Mouse (Mus musculus) mesoderm, embryonic 11.5 days (tissue): ENCODE measurements around the gene Spink4.

Experiments used
- DNase-seq: peaks from one replicate; pipeline ENCODE4 v3.0.0-alpha.2; 2012; ENCODE audit warnings: low read depth, low spot score

The Spink4 gene

DNA sequence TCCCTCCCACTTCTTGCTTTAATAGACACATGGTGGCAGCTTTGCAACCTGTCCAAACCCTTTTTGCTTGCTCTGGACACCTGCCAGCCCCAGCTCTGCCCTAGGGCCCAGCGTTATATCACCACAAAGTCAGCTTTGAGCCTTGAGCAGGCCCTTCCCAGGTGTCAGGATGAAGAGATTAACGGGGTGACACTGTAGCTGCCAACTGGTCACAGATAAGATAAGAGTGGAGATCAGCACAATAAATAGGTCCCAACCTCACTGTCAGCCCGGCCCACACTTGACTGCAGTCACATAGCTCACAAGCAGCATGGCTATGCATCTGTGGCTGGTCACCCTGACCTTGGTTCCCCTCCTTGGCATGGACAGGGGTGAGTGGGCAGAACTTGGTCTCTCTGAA, at the start of gene Spink4:
Gene Spink4 (plus strand): TSS at position 268 of the 400 bp plus-strand sequence.
- no peak for DNase-seq

DNA sequence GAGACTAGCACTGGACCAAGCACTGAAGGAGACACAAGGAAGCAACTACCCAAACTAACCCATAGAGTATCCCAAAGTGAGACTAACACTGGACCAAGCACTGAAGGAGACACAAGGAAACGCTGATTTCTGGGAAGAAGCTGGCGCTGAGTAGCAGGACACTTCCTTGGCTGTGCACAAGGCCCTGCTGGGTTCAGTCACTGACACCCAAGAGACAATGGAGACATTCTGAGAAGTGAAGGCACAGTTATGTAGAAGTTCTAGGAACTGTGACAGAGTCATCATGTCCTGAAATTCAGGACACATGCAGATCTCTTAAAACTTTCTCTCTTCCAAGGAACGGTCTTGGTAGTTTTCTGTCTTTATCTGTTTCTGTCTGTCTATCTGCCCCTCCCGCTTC, 49.6 kb upstream of the Spink4 start:
- DNase-seq: no peak

DNA sequence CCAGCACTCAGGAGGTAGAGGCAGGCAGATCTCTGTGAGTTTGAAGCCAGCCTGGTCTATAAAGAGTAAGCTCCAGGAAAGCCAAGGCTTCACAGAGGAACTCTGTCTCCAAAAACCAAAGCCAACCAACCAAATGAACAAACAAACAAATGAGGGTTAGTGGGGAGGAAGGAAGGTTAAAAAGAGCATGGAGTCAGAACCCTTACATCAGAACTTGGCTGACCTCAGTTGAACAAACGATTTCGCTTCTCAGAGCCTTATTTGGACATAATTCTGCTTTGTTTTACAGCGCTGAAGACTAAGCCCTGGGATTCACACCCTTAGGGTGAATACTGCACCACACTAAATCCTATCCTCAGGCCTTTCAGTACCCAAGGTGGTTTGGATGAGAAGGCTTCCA, 47.7 kb upstream of the Spink4 start:
- DNase-seq: no peak

DNA sequence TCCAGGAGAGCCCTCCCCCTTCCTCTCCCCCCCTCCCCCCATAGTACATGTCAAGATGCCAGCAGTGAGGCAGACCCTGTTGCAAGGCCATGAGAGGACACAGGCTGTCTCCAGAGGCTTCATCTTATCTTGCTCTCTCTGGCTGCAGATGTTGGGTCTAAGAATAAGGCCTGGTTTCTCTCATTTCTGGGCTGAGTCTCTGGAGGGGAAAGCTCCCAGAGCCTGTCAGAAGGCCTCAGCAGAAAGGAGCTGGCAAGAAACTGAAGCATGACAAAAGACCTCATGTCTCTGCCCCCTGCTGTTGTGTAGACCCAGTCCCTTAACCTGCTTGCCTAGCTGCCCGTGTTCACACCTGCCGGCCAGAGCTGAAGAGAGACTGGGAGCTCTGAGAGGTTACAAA, 46.5 kb upstream of the Spink4 start:
- DNase-seq: no peak

DNA sequence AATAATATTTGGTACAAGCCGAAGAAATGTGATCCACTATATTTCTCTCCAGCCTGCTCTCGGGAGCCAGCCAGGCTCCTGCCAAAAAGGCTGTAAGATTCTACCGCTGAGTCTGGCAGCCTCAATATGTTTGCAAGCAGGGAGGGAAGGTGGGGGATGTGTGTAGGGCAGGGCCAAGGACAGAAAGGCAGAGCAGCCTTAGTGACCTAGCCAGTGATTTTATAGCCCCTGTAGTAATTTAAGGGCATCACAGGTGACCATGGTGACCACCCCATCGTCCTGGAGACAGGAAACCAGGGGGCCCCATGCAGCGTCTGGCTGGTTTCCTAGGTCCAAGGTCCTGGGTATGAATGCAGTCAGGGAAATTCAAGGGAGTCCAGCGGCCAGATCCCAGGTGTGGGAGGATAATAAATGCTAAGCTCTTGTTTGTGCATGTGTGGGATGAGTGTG, 45.7 kb upstream of the Spink4 start:
- DNase-seq: no peak

DNA sequence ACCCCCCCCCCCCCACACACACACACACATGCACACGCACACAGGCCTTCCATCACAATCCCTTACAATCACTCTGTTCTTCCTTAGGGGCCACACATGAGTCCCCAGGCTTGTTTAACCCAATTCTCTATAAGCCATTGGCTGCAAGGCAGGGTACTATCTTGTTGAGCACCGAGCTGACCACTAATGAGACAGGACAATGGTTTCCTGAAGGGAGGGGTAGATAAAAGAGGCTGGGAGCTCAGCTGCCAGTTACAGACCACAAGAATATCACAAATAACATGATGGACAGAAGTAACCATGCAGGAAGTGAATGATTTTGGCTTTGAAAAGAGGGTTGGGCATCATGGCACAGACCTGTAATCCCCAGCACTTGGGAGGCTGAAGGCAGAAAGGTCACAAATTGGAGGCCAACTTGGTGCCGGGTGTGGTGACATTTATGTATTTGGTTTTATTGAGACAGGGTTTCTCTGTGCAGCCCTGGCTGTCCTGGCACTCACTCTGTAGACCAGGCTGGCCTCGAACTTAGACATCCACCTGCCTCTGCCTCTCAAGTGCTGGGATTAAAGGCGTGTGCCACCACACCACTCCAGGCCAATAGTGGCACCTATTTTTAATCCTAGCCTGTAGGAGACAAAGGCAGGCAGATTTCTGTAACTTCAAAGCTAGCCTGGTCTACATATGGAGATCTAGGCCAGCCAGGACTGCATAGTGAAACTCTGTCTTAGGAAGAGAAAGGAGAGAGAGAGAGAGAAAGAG, 44.9 kb upstream of the Spink4 start:
- no peak for DNase-seq

DNA sequence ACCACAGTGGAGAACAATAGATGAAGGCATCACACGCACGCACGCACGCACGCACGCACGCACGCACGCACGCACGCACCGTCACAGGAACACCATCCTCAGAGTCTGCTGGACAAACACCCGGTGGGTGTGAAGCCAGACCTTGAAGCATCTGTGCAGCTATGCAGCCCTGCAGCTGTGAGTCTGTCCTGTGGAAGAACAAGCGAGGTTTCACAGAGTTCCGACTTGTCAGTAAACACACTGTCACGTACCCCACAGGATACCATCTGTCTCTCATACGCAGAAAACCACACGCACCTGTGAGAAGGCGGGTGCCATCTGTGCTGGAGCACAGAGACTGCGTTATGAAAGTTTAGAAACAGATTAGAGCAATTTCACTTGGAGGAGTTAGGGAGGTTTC, 44.0 kb upstream of the Spink4 start:
- DNase-seq: no peak

DNA sequence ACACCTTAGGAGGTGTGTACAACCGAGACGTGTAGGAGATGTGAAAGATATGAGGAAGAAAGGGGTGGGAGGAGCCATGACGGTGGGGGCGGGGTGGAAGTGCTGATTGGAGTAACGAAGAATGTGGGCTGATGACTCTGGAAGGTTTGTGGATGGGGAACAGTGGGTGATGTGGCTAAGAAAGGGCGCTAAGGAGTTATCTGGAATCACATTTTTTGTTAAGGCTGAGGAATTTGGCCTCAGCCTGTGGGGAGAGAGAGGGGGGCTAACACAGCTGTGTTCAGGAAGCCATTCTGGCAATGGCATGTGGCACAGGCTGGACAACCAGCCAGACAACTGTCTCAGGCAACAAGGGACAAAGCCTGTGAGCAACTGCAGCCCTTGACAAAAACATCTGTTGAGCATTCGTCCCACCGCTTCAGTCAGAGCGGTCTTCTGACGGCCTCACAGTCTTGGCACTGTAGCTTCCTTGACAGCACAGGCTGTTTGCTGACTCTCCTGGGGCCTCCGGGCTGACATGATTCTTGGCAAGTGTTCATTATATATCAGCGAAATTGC, 43.0 kb upstream of the Spink4 start:
- DNase-seq: peak; percentile 59

DNA sequence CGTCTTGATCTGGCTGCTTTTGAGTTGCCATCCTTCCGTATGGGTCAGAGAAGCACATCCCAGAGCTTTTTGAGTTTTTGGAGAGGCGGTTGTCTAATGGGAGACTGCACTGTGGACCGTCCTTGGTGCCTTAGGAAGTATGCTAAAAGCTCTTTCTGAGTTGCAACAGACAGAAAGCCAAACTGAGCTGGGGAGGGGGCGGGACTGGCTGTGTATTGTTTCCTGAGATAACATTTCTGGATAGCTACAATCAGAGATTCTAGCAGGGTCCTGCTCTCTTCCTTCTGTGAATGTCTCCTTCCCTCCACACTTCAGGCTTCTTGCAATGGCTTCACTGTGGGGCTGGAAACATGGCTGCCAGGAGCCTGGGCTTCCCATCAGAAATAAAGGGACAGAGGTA, 42.3 kb upstream of the Spink4 start:
- no peak for DNase-seq

DNA sequence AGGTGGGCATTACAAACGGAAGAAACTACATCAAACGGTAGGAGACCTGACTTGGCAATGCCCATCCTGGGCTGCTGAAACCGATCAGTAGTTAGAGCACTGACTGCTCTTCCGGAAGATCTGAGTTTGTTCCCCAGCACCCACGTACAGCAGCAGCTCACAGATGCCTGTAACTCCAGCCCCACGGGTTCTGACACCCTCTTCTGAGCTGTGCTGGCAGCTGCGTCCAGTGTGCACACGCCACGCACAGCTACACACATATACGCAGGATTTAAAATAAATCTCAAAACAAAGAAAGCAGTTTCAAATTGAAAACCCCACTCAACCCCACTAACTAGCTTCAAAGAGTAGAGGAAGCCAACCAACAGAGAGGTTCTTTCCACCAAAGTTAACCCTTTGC, 36.7 kb upstream of the Spink4 start:
- no peak for DNase-seq

DNA sequence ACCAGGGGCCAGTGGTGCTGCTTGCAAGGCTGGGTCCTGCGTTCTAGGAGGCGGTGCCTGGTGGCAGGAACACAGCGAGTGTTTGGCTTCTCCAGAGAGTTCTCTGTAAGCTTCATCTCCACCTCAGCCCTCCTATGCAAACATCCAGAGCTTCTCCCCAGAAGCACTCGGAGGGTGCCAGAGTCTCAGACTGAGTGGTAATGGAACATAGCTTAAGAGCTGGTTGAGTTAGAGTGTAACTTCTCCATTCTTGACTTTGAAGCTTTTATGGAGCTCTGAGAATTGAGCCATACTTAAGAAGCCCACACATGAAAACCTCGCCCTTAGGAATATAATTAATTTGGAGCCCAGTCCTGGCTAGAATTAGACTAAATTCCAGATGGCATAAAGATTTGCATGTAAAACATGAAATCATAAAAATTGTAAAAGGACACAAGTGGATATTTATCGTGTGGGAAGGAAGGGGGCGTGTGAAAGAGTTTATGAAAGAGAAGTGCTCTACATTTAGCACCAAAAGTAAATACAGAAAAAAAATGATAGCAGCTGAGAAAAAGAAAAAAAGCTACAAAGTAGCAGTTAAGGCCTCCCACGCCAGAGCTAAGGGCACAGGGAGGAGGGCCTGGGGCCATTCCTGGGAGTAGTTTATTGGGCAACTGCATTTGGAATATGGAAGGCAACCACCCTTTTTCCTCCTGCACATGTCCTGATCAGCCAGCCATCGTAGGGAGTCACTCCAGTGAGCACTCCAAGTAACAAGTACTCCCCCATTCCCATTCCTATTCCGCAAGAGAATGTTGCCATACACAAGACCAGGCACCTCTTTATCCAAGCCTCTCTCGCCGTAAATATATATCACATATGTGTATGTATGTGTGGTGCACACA, 35.3 kb upstream of the Spink4 start:
- no peak for DNase-seq

DNA sequence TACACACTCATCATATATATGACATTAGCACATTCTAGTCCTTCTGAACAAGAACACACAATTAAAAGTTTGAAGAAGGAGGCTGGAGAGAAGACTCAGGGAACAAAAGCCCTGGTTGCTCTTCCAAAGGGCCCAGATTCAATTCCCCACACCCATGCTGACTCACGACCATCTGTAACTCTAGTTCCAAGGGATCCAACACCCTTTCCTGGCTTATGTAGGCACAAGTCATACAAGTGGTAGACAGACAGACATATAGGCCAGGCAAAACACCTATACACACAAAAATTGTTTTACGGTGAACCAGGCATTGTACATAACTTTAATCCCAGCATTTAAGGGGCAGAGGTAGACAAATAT, 34.7 kb upstream of the Spink4 start:
- no peak for DNase-seq

DNA sequence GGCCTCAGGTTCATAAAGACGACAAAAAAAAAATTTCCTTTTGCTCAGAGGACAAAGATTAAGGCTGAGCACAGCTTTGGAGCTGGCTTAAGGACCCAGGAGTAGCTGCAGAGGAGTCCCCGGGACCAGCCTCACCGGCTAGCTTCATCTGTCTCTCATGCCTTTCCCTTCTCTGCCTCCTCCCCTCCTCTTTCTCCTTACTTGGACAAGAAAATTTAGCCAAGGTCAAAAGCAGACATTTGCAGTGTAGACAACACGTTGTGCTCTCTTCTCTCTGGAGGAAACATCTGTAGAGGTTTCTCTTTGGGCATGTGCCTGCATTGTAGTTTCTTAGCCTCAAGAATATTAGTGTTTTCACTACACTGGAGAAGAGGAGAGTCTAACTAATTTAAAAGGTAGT, 34.0 kb upstream of the Spink4 start:
- DNase-seq: no peak

DNA sequence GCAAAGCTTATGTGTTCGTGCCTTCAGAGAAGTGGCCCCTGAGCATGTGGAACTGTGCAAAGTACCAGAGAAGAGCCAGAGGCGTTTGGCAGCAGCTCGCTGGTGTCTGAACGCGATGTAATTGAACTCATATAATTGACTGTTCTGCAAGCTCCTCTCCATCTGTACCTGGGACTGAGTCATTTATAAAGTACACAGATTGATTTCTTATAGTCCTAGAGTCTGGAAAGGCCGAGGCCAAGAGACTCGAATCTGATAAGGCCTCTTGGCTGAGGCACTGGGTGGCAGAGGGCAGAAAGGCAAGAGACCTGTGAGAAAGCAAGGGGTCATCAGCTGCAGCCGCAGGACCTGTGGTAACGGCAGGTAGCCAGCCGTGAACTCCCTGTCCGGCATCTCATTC, 31.0 kb upstream of the Spink4 start:
- no peak for DNase-seq

DNA sequence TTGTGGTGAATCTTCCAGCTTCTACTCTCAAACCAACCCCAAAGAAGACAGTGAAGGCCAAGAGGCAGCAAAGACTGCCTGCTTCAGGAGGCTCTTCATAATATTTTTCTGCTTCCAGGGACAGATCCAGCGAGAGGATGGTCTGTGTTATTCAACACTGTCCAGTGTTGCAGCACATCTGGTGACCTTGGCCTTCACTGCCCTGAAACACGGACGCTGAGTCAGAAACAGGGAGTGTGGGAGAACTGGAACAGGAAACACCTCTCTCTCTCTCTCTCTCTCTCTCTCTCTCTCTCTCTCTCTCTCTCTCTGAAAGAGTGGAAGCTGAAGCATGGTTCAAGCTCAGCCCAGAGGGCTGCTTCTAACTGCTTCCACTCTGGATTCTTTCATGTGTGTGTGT, 30.6 kb upstream of the Spink4 start:
- no peak for DNase-seq

DNA sequence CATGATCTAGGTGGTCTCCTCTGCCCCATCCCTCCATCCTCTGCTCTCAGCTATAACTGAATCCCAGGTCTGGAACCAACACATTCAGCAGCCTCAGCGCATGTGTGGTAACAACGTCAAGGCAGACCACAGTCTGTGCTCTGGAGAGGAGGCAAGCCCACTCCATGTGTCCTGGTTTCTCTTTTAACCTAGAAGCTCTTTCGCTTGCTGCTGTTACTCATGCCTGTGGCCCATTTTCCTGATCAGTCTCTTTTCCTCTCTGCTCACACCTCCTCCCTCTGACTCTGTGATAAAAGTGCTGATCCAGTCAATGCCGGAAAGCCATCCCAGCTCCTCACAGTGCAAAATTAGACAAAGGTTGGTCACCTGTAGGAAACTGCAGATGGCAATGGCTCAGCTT, 29.9 kb upstream of the Spink4 start:
- DNase-seq: no peak

DNA sequence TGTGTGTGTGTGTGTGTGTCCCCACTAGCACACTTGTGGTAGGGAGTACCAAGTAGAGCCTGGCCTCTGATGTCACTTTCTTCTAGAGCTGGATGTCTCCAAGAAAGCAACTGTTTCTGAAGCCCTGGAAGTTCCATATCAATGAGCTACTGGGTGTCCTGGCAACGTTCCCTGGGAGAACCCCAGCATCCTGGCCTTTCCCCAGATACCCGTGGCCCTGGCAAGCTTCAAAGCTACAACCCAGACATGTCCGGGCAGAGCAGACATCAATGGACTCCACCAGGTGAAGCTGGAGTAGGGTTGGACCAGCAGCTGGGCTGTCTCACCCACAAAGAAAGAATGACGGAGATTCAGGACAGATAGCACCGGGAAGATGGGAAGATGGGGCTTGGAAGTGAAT, 28.6 kb upstream of the Spink4 start:
- DNase-seq: no peak

DNA sequence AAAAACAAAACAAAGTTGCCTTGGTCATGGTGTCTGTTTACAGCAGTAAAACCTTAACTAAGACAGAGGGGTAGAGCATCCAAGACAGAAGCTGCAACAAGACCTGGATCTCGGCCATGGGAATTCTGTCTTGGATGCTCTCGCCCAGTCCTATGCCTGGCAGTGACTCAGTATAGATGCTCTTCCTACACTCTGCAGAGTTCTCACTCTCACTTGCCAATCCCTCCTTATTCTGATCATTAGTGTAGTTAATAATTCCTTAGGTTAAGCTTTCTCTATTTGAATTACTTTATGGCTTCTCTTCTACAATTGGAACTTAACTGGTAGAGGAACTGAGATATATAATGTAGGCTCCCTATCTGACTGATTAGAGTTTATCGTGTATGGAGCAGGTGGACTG, 24.7 kb upstream of the Spink4 start:
- DNase-seq: no peak

DNA sequence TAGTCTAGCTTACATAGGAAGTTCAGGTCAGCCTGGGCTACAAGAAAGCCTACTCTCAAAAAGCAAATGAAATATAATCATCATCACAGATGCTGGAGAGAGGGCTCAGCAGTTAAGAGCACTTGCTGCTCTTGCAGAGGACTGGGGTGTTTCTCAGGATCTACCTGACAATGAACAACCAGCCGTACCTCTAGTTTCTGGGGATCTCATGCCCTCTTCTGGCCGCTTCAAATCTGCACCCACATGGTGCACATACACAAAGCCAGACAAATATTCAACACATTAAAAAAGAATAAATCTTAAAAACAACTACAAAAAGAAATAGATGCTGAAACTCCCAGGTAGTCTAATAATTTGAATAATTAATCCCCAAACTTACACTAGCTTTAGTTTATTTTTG, 24.2 kb upstream of the Spink4 start:
- DNase-seq: no peak

DNA sequence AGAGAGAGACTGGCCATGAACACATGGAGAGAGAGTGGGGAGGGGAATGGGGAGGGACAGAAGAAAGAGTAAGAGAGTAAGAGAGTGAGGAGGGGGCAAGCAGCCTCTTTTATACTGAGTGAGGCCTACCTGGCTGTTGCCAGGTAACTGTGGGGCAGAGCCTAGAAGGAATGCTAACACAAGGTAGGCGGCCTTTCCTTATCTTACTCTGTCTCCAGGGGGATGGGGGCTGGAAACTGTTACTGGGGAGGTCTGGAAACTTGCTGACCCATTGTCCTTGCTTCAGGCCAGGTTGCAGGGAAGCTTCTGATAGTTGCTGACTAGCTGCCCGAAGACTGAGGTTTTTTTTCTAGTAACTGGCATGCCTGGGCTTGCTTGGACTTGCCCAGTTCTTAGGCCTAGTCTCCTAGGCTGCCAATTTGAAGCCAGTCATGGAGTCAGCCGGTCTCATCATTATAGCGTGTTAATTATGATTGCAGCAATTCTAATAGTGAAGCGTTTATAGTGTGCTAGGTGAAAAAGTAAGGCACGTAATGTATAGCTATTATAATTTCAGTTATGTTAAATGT, 21.3 kb upstream of the Spink4 start:
- no peak for DNase-seq

DNA sequence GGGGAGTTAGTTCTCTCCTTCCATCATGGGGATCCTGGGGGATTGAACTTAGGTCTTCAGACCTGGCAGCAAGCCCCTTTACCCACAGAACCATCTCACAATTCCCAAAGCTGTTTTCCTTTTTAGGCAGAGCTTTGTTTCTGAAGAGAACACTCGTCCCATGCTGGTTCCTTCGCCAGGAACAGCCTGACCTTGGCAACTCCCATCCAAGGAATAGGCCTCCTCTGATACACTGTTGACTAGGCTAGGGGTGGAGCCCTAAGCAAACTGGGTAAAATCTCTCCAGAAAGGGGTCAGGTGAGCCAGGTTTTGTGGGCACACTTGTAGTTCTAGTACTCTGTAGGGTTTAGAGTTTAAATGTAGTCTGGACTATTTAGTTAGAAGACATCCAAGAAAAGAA, 20.6 kb upstream of the Spink4 start:
- no peak for DNase-seq

DNA sequence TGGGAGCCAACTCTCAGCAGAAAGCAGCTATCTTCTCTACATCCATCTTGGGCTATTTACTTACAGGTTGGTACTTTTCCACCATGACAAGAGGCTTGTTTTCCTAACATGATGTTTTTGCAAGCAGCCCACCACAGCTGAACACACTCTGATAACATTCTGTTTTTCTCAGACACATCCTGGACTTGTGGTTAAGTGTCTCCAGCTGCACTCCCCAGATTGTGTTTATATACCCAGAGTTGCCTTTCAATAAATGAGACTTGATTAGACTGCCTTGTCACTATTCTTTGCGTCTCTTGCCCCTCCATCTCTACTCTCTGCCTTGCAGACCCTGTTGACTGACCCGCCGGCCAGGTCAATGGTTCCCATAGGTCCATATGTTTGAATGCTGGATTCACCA, 19.8 kb upstream of the Spink4 start:
- DNase-seq: no peak

DNA sequence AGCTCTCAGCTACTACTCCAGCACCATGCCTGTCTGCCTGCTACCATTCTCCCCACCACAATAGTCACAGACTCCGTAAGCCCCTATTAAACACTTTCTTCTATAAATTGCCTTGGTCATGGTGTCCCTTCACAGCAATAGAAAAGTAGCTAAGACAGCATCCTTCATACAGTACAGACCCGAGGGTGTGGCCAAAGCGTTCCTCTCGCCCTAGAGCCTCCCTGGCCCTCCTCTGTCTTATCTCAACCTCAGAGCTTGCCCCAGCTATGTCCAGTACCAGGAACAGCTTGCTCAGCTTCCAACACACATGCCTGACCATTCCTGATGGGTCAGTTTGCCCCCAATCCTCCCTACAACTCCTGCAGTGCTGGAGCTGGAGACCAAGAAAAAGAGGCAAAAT, 19.2 kb upstream of the Spink4 start:
- DNase-seq: no peak
